Mouse (Mus musculus): Measurements from ENCODE around the gene Adamts6.

GRCm38 (mm10) chr13:104516766-104517364 is 229.2 kb downstream of the Adamts6 start:
- no peak for TF ChIP-seq POLR2A (IDR thresholded peaks at IDR 0.05; ENCODE audit: borderline replicate concordance, extremely low read depth, low read depth, low read length)
- TF ChIP-seq CTCF (IDR thresholded peaks at IDR 0.05; ENCODE audit: insufficient read depth, low read length): no peak
